Mouse (Mus musculus): ENCODE results near the gene S1pr4.
A peak's percentile ranks its signal among the peaks of the same experiment; 100 is the strongest.

S1pr4 gene

DNA sequence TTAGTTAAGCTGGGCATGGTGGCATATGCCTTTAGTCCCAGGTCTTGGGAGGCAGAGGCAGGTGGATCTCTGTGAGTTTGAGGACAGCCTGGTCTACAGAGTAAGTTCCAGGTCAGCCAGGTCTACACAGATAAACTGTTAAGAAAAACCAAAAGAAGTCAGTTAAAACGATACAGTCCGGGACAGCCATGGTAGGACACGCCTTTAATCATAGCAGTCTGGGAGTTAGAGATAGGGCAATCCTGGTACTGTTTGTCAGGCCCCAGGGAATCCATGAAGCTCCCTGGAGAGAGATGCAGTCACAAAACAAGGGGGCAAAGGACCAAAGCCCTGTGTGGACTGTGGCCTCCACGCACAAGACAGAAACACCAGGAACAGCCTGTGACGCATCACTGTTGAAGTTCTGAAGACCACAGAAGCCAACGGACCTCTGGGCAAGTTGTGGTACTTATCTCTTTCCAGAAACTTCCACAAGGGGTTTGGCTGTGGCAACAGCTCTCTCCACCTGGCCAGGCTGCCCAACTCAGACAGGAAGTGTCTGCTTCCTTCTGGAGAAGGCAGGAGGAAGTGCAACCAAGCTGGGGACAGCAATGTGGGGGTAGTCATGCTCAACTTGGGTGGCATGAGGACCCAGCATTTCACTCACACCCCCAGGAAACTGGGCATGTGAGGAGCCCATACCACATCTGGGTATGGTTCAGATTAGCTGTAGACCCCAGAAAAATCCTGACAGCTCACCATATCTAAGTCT lies 19.5 kb upstream of the S1pr4 start:
- no peak for DNase-seq

DNA sequence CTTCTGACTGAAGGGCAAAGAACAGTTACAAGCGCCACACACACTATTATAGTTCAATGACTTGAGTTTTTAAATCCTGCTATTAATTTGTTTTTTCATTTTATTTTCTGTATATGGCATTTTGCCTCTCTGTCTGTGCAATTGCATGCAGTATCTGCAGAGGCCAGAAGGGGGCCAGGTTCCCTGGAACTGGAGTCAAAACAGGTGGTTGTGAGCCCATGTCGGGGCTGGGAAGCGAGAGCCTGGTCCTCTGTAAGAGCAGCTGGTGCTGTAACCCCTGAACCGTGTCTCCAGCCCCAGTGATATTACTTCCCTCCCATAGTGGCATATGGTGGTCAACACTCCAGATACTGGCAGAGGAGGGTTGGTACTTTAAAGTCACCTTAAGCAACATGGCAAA lies 18.6 kb upstream of the S1pr4 start:
- DNase-seq = peak; percentile 68 to 81

DNA sequence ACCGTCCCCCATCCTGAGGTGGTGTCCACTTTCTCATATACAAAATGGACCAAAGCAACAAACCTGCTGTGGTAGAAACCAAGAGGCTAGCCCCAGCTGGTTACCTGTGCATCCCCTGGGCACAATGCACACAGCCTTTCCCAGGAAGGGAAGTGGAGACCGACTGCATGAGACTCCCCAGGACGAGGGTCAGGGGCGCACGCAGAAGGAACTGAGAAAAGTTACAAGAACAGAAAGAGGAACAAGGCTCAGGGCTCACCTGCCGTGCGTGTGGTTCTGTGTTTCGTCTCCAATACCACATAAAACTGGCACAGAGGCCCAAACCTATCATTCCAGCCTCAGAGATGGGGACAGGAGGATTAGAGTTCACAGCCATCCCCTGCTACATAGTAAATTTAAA lies 17.3 kb upstream of the S1pr4 start:
- peak; percentile 59 to 62 for DNase-seq

DNA sequence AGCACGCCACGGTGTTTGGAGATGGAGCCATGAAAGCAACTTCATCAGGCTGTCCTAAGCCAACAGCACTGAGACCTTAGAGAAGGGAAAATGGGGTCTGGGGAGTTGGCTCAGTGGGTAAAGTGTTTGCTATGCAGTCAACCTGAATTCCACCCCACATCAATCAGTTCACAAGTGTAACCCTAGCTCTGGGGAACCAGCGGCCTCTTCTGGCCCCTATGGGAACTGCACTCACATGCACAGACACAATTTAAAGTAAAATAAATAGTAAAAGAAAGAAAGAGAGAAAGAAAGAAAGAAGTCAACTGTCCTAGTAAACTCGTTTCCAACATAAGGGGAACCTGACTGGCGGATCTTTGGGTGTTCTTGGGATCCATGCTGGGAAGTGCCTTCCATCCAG lies 13.9 kb upstream of the S1pr4 start:
- DNase-seq = no peak

DNA sequence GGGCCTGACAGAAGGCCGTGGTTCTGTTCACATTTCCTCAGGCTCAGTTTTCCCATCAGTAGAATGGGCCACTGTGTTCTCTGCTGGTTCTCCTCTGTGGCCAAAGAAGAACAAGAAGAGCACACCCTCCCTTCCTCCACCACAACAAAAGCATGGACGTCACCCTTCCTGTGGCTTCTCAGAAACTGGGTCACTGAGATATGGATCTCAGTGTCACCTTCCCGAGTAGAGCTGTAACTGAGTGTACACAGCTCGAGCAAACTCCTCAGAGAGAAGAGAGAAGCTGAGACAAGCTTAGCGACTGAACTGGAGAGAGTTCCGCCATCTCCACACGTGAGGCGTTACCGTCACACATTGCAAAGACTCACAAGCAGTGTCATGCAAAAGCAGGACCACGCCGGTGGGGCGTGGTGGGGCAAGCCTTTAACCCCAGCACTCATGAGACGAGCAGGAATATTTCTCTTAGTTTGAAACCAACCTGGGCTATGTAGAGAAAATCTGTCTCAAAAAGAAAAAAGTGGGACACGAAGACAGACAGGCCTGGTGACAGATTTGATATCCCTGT lies 10.4 kb upstream of the S1pr4 start:
- DNase-seq = no peak

DNA sequence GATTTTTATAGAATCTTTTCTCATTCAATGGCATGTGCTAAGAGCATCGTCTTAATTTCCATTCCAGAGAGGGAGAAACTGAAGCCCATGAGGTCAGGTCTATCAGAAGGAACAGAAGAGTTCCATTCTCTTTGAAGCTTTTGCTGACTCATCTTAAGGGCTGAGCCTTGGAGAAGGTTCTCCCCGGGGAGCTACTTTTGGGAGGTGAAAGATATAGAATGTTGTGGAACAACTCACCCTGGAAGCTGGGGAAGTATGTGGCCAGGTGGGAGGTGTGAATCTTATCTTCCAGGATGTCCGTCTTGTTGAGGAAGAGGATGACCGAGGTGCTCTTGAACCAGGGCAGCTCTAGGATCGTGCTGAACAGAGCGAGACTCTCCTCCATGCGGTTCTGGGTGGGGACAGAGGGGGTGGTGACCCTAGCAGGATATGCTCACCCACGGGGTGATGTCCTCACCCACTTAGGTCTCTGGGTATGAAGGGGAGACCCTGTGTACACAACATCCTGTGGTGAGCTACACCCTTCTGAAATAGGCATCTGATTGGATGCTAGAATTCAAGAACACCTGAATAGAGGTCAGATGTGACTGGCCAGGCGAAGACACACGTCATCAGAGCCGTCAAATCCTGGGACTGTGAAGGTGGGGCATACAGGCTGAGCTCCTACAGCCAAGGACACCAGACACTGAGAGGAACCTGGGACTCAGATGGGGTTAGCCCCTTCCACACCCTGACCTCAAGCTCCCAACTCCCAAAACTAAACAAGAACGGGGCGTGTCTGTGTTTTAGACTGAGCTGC lies 8.0 kb upstream of the S1pr4 start:
- no peak for DNase-seq

DNA sequence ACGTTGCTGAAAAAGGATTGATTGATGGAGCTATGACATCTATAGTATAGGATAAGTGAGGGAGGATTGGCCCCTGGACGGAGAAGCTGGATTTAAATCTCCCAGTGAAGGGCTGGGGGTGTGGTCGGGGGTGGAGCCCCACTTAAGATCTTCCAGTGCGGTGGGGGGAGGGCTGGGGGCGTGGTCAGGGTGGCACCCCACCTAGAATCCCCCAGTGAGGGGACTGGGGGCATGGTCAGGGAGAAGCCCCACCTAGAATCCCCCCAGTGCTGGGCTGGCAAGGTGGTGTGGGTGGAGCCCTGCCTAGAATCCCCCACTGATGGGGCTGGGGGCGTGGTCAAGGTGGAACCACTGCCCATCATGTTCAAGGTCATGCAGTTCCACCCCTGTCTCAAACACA lies 7.2 kb upstream of the S1pr4 start:
- DNase-seq = no peak

DNA sequence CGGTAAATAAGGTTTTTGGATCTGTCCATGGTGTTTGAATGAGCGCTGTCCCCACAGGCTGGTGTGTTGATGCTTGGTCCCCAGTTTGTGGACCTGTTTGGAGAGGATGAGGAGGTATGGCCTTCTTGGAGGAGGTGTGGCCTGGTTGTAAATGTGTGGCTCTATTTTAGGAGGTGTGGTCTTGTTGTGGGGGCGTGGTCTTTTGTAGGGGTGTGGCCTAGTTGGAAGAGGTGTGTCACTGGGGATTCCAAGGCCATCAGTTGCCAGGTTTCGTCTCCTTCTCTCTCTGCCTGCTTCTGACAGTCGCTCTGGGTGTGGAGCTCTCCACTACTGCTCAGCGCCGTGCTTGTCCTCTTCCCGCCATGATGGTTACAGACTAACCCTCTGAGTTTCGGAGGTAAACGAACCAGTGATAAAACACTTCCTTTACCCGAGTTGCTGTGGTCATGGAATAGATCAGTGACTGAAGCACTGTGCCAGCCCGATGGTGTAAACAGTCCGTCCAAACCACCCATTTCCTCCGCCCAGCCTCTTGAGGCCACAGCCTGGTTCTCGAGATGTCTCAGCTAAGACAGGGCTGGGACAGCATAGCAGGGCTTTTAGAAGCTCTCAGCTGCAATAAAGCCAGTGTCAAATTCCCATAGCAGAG lies 5.2 kb upstream of the S1pr4 start:
- DNase-seq = no peak

DNA sequence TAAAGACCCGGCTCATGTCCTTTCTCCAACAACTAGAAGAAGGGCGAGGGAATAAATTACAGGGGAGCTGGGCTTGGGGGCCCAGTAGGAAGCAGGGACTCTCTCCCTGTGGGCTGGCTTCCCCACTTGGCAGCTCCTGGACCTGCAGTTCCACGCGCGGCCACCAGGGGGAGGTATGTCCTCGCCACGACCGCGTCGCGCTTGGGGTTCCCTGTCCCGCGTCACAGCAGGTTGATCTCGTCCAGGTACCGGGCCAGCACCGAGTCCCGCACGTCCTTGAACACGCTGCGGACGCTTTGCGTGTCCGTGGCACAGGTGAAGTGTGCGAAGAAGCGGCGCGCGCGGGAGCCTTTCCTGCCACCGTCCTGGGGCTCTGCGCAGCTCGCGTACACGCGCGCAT lies 2.7 kb upstream of the S1pr4 start:
- peak; percentile 78 to 95 for DNase-seq

DNA sequence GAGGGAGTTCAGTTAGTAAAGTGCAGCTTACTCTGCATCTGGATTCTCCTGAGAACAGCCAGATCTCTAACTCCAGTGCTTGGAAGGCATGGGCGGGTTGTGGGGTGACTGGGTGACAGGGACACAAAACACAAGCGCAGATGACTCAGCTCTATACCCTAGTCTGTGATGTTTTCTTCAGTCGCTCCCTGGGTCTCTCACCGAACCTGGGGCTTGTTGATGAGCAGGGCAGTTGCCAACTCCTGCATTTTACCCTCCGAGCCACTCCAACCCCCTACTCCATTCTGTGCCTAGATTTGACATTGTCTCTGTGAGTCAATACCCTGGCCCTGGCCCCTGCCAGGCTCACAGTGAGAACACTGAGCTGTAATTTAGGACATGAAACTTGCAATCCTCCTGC lies 1.9 kb upstream of the S1pr4 start:
- no peak for DNase-seq

DNA sequence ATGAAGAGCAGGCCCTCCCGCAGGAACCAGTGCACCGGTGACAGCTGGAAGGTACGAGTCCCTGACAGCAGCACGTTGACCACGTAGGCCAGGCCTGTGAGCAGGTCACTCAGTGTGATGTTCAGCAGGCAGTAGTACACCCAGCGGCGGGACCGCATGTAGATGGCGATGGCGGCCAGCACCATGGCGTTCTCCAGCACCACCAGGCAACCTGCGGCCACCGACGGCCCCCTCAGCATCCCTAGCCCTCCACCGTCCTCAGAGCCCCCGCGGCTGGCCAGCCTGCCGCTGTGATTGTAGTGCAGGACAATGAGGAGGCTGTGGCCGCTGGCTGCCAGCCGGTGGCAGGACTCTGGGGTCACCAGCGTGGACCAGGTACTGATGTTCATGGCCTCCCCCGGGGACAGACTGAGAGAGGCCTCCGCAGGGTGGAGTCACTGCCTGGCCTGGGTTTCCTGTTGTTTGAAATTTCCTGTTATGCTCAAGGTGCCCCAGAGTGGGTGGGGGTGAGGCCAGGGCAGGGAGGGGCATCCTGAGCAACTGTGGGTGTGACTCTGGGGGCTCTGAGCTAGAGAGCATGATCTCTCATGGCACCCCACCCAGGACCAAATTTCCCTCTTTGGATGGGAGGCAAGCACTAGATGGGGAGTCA lies 556 bp downstream of the S1pr4 start:
- peak; percentile 80 to 83 for DNase-seq

DNA sequence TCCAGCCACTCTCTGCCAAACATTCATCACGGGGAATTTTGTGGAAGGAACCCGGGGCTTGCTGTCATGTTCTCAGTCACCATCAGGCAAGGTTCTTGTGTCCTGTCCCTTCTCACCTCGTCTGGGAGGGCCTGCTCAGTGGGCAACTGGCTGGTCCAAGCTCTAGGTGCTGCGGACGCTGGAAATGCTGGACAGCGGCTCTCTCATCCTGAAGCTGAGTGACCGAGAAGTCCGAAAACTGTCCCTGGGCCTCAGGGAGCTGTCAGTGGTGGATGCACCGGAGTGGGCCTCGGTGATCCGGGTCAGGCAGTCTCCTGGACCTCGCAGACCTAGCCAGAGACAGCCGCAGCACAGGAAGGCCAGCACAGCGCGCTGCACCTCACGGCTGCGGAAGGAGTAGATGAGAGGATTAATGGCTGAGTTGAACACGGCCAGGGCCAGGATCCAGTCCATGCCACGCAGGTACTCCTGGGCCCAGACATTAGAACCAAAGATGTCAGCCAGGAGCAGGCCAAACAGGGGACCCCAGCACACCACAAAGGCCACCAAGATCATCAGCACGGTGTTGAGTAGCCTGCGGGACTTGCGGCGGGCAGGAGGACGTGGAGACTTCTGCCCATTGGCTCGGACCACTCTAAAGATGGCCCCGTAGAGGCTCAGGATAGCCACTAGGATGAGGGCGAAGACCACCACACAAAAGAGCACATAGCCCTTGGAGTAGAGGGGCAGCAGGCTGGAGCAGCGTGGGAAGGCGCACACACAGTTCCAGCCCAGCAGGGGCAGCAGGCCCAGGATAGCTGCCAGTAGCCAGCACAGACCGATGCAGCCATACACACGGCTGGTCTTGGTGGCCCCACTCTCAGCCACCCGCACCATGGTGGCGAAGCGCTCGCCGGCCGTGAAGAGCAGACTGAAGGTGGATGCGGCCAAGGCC lies 1.3 kb downstream of the S1pr4 start:
- peak; percentile 14 to 44 for DNase-seq

DNA sequence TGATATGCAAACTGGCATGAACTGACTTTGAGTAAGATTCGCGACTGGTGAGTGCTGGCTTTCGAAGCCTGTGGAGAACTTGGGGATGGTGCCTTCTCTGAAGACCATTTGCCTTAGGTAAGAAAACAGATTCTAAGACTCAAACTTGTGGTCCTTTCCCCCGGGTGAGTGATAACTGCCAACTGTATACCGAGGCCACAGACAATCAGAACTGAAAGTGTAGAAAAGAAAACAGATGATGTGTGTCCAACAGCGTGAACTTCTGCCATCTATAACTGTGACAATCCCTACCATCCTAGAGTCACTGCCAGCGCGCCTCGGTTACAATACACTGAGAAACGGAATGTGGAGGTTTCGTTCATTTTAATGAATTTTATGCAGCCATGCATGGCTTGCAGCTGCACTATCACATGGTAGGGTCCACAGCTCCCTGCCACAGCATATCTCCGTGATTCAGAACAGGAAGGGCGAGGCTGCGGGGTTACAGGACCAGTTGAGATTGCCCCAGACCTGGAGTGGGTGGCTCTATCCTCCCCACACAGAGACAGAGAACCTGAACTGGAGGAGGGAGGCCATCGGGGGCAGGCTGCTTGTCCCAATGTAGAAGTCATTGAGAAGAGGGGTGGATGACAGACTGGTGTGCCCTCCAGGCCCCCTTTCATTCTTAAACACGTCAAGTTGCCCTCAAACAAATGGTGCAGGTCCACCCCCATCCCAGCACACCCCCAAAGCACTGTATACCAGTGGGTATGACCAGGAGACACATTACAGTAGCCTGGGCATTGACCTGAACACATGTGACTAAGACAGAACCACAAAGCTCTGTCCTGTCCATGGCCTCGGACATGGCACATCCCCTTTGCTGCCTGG lies 2.3 kb downstream of the S1pr4 start:
- no peak for DNase-seq

DNA sequence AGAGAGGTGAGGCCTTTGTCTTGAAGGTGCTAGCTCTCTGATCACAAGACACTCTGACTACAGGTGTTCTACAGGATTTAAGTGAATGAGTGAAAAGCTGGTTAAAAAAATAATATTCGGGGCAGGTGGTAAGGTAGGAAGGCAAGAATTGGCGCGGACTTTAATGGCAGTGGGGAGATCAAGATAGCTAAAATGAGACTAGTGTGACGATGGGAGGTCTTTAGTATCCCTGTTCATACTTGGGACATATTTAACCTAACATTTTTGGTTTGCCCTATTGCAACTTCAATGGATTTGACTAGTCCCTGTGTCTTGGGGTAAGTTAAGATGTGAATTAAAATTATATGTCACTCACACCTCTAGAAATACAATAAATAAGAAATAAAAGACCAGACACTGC lies 3.0 kb downstream of the S1pr4 start:
- no peak for DNase-seq

DNA sequence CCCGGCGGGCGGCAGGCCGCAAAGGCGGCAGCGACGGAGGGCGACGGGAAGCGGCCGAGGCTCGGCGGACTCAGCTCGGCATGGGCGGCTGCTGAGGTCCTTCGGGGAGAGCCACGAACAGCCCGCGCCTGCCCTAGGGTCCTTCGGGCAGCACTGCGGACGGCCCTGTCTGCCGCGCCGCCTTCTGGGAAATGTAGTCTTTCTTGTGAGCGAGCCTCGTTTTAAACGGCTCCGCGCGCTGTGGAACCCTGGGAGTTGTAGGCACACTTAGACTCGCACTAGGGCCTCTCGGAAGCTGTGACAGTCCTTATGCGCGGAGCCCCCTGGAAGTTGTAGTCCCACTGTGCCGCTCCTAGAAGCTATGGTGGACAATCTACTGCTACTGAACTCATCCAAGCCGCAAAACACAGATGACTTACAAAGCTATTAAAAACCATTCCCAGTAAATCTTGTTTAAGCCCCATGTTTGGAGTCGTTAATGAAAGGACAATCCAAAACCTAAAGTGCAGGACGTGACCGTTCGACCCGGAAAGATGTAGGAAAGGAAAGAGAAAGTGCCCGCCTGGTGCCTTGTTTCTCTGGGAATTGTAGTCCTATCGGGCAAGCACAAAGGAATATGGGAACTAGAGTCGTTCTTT lies 3.5 kb downstream of the S1pr4 start, which contains the start of gene Ncln:
Gene Ncln, minus strand, starts transcription at position 129 of the 638 bp plus-strand sequence.
- DNase-seq = peak; percentile 96 to 98

DNA sequence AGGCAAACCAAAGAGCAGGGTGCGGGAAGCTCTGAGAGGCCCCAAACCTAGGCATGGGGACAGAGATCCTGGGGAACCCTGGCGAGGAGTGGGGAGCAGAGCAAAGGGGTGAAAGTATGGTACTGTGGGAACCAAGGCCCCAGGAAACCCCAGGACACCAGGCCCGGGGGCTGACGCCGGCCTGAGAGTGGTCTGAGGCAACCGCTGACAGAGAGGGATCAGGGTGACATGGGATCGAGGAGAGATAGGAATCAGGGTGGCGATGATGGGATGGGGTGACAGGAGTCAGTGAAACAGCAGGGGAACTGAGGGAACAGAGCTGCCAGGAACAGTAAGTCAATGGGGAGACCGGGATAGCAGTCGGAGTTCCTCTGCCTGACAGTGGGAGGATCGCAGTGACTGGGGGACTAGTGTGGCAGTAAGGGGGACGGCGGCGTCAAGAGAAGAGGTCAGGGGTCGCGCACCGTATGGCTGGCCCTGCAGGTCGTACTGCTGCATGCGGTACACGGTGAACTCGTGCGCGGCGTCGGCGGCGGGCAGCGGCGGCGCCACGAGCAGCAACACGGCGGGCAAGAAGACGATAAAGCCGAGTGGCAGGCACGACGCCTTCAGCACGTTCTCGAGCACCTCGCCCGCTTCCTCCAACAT lies 4.2 kb downstream of the S1pr4 start:
- no peak for DNase-seq

DNA sequence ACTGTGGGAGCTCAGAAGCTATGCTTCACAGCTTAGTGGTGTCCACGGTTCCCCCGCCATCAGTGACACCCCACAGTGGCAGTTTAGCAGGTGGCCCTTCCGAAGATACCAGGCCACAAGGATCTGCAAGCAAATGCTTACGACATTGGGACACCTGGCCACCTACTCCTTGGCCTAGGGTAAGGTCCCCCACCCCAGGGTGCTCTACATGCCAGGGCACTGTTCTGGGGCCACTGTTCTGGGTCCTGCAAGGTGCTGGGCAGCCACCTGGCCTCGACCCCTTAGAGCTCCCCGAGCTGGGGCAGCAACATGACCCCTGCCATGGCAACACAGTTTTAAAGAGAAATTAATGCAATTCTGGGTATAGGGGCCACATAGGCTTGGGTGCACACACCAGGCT lies 4.8 kb downstream of the S1pr4 start:
- DNase-seq = no peak

DNA sequence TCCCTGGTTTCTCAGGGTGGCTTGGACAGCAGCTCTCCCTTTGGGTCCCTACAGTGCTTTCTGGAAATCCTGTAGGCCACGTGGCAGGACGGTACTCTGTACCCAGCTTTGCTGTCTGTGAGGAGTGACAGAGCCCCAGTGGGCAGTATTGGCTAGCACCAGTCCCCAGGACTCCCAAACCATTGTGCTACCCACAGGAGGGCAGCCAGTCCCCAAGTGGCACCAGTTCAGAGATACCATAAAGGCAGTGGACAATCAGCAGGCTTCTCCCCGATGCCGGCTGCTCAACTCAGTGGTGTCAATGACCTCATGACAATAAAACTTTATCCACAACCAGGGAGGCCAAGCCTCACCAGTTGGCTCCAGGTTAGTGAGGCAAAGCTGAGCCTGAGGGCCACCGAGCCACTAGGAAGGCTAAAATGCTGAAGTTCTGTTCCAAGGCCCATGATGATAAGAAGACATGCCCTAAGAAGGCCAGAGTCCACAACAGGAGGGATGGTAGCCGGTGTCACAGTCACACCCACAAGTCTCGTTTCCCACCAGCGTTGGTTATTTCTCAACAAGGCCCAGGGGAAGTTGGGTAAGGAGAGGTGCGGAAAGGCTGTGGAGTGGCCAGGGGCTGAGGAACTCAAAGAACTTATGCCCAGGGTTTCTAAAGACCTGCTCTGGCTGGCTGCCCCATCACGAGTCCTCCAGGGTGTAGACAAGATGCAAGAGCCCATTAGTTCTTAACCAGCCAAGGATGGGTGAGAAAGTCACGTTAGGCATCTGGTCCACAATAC lies 5.5 kb downstream of the S1pr4 start:
- no peak for DNase-seq

All from spleen, adult 18-20 months (tissue).